Mouse (Mus musculus) megakaryocyte, embryonic 14.5 days (primary cell): ENCODE results near the gene Acin1.

Source experiments
- FLI1 ChIP-seq: IDR thresholded peaks from 2 replicates; pipeline ENCODE4 v1.6.1; 2012; ENCODE audit warnings: low read length, inconsistent platforms, mixed read lengths
- GATA1 ChIP-seq: IDR thresholded peaks from 3 replicates; pipeline ENCODE4 v1.6.1; 2012; ENCODE audit warnings: mixed read lengths, low read length, inconsistent platforms, borderline replicate concordance

DNA sequence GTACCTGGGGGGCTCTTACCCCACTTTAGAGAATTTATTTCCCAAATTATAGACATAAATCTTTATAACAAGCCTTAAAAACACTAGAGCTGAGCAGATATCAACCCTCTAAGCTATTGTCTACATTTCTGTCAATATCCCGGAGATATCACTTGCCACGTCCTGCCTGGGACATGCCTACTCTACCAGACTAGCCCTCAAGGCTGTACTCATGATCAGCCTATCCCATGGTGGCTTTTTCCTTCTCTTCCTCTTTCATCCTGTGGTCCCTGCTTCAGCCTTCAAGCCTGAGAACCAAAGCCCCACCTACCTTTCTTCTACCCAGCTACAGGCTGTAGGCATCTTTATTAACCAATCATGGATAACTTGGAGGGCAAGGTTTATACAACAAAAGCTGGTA, 56.9 kb downstream of the Acin1 start:
- TF ChIP-seq GATA1 (no peak), FLI1 (no peak)
